Mouse (Mus musculus) right cerebral cortex, postnatal 4 days (tissue): ENCODE measurements around the gene Xndc1.
"Not testable (repeated sequence)": the region's sequence is repeated elsewhere in the genome, so short reads cannot be mapped to it uniquely, and the experiment has no call there.

Experiments used
- DNase-seq: peaks from one replicate; pipeline ENCODE4 v3.0.0-alpha.2; 2022

The Xndc1 gene

DNA sequence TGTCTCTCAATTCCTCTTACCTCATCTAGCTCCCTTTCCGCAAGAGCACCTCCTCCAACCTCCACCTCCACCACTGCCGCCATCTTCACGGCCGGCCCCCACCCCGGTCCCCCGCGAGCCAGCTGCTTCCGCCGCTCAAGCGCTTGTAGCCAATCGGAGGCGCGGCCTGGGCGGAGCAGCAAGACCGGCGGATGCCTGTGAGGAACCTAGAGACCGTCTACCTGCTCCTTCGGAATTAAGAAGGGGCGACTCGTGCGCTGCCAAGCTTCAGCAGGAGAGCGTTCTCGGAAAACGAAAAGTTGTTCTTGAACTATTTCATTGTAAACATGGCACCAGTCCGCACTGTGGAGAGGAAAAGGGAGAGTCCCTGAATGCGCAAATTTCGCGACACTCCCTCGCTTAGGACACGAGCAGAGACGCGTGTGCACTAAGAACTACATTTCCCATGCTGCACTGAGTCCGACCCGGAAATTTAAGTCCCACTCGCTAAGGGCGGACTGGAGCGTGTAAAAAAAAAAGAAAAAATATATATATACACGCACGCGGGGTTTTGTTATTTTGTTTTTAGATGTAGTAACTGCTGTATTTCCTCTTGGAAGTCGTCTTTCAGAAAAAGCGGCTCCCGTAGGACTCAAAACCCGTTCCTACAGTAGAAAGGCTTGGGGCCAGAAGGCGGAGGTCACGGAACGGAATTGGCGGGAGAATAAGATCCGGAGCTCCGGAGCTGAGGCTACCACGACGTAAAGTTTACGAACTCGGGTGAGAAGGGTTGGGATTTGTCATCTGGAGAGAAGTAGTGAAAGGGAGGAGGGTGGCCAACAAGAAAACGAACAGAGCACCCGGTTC, at the start of gene Xndc1, which contains the start of the genes Rnf121 and Xntrpc:
Gene Xndc1, plus strand, starts transcription at position 466 of the 846 bp plus-strand sequence.
Gene Rnf121, minus strand, starts transcription at position 424 of the 846 bp plus-strand sequence.
Gene Xntrpc, plus strand, starts transcription at position 668 of the 846 bp plus-strand sequence.
- peak; percentile 90 for DNase-seq

DNA sequence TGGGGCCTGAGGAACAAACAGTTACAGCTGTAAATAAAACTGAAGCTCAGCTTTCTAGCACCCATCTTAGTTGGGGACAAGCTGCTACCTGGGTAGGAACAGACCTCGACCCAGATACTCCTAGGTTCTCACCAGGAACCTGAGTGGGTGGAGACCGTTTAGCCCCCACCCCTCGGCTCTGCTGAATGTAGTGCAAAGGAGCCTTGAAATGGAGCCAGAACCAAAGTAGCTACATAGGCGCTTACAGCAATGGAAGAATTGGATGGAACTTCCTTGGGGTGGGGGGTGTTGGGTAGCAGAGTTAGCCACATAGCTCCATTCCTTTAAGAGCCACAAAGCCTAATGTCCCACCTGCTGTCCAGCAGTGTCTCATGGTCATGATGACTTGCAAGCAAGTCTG, 48.4 kb upstream of the Xndc1 start:
- no peak for DNase-seq

DNA sequence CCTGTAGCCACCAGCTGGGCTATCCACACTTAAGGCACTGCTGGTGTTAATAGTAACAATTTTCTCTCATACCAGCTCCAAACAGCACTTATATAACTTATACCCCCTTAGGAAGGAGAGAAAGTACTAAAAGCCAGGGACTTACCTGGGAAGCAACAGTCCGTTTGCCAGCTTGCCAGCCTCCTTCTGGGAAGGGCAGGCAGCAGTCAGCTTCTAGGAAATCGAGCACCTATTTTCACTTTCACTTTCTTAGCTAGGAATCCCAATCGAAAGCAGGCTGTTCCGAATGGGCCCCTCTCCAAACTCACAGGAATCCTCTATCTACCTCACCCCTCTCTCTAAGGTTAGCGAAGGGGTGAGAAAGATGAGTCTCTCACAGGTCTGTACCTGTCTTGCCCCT, 47.9 kb upstream of the Xndc1 start:
- DNase-seq: no peak

DNA sequence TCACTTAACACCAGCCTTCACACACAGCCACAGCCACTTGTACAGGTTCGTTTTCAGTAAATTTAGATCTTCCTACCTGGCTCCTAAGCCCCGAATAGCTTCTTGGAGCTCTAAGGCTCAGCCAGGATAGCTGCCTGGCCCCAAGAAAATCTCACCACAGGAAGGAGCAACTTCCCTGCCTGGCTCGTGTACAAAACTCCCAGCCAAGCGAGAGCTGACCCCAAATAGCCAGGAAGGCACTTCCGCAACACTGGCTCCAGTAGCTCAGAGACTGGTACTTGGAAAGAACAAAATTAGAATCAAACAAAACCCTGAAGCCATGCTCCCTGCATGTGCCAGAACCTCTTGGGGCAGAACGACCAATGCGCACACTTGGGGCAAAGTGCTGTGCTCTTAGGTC, 47.3 kb upstream of the Xndc1 start:
- no peak for DNase-seq

DNA sequence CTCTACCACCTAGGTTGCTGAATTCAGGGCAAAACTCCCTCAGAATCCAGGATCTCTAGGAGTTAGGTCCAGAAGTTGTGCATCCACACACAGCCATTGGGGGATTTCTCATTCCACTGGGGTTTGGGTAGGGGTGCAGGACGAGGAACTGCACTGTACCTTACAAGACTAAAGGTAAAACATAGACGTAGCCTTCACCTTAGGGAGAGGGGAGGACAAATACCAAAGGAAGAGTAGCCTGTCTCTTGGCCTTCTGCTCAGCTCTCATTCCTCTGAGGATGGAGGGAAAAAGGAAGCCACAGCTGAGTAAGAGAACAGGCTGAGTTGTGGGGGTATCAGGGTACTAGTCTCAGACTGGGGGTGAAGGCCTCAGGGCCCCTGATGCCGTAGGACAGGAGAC, 46.7 kb upstream of the Xndc1 start, which contains the start of gene Il18bp:
Gene Il18bp, minus strand, starts transcription at position 101 of the 400 bp plus-strand sequence.
- DNase-seq: no peak

DNA sequence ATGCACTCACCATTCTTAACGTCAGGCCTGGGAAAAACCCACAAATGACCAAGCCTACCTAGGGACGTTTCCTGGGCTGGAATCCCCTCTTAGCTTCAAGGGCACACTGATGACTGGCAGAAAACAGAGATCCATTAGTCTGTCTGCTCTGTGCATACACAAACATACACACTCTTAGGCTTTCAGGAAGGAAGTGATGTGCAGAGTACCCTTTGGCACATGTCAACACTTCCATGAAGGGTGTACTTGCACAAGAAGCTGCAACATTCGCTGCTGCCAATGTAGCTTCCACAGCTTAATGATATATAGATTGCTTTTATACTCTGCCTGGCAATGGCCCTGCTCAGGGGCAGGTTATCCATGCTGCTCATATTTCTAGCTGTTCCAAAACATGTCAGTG, 45.9 kb upstream of the Xndc1 start:
- DNase-seq: no peak

DNA sequence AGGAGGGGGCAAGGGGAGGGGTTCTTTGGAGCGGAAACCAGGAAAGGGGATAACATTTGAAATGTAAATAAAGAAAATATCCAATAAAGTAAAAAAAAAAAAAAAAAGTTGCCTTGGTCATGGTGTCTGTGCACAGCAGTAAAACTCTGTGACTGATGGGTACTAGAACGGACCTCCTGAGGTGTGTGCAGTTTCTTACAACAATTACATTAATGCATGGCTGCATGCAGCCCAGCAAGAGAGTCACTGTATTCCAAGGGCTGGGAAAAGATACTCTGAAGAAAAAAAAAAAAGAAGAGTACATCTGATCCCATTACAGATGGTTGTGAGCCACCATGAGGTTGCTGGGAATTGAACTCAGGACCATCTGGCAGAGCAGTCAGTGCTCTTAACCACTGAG, 44.4 kb upstream of the Xndc1 start:
- not testable (repeated sequence) for DNase-seq

DNA sequence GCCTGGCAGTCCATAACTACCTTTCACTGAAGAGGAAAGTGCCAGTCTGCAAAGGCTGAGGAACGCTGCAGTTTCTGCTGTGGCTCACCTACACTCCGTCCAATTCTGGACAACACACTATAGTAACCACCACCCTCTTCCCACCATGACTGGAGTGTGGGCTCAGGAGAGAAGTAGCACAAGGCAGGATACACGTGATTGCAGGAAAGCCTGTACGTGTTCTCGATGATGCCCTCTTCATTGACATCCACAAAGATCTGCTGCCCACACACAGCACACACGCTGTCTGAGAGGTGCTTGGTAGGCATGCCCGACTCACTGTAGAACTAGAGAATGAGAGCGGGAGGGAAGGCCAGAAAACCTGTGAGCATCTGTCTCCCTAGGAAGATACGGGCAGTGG, 41.5 kb upstream of the Xndc1 start:
- no peak for DNase-seq

DNA sequence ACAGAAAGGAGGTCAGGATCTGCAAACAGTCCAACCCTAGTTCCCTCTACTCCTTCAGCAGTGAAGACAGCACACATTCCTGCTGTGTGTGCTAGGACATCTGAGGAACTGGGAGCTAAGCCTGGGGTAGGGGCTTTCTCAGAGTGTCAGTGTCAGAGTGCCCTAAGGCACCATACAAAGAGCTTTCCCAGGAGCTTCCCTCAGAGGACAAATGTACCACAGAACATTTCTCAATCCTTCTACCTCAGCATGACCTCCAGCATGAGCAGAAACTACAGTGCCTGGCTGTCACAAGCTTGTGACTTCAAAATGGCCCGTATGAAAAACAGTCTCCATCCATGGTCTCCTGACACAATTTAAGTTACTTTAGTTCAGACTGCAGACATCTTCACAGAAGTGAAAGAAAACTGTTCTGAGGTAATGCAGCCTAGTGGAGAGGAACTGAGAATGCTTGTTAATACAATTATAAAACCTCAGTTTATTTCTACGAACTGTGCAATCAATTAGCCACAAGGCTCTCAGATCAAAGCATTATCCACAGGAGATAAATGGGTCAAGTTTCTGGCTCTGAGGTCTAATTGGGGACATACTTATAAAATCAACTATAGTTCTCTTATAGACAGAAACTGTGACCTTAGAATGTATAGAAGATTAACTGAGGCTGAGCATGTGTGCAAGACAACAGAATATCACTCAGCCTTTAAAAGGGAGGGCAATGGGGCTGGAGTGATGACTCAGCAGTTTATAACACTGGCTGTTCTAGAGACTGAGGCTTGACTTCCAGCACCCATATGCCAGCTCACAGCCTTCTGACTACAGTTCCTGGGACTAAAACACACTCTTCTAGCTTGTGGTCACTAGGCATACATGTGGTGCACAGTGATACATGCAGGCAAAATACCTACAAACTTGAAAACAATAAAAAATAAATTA, 39.9 kb upstream of the Xndc1 start:
- DNase-seq: no peak

DNA sequence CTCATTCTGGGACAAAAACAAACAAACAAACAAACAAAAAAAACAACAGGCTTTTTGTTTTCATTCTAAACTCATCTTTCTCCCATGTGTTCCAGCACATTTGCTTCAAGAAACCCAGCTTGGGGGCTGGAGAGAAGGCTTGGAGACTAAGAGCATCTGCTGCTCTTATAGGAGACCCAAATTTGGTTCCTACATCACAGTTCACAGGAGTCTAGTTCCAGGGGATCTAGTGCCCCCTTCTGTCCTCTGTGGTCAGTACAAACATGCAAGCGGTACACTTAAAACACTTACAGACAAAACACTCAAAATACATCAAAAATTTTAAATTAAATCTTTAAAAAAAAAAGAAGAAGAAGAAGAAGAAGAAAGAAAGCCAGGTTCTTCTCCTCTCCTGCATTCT, 30.4 kb upstream of the Xndc1 start:
- no peak for DNase-seq

DNA sequence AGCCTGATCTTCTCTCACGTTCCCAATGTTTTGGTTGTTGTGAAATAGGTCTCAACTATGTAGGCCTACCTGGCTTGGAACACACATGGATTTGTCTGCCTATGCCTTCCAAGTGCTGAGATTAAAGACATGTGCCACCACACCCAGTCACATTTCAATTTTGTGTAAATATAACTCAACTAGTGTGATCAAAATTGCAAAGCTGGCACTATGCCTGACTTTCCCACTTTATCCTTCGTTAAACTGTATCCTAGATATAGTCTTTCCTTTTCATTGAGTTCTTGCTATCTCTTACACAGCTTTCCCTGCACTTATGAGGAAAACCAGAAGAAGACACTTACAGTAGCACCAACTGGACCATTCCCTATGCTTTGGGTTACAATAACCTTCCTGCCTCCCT, 29.8 kb upstream of the Xndc1 start:
- DNase-seq: no peak

DNA sequence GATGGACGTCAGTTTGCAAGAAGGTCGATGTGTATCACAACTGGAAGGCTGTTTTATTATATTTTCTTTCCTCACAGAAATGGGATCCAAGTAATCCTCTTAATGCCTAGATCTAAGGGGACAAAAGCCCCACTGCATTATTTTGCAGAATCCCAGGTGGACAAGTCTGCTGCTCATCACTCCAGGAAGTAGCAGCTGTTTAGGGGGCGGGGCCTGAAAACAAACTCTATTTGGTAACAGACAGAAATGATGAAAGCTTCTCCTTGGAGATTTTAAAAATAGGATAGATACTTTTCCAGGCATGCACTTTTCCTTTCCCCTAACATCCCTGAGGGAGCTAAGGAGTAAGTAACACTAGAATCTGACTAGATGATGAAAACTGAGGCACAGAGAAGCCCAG, 28.0 kb upstream of the Xndc1 start:
- DNase-seq: no peak

DNA sequence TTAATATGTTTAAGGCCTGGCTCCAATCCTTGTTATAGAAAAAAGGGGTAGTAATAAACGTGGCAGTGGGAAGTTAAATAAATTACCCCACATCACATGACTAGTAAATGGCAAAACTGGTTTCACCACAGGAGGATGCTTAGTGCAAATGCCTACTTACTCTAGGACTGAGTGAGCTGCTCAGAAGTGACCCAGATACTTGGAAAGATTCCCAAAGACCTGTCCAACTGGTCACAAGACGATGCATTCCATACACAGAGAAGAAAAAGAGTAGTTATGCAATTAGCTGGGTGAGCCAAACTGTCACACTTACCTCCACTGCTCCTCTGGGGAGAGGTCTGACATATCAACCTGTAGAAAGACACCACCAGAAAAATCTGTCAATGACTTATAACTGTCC, 23.0 kb upstream of the Xndc1 start:
- DNase-seq: no peak

DNA sequence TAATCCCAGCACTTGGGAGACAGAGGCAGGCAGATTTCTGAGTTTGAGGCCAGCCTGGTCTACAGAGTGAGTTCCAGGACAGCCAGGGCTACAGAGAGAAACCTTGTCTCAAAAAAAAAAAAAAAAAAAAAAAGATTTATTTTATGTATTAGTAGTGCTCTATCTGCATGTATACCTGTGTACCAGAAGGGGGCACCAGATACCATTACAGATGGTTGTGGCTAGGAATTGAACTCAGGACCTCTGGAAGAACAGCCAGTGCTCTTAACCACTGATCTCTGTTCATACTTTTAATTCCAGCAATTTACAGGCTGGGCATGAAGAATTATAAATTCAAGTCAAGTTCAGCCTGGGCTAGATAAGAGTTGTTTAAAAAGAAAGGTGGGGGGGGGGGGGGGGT, 16.8 kb upstream of the Xndc1 start:
- not testable (repeated sequence) for DNase-seq

DNA sequence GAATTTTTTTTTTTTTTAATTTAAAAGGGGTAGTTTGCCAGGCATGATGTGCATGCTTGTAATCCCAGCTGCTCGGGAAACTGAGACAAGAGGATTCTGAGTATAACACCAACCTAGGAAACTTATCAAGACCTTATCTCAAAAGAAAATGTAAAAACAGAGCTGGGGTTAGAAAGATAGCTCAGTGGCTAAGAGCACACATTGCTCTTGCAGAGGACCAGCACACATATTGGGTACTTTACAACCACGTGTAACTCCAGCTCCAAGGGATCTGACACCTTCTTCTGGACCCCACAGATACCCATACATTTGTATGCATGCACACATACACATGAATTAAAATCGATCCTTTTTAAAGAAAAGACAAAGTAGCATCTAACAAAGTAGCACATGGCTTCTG, 4.0 kb upstream of the Xndc1 start:
- DNase-seq: no peak

DNA sequence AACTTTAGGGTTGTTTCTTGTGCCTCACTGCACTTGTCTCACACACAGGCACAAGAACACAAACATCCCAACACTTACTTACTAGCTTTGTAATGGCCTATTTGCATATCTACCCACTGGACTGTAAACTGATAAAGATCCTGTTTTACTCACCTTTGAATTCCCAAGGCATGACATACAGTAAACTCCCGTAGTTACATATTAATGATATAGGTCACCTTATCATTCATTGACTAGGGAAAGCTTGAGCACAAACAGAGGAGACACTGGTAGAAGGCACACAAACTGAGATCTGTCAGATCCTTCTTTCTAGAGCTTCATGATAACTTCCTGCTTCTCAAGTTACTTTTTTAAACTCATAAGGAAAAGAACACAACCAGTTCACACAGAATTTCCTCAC, 3.1 kb upstream of the Xndc1 start:
- no peak for DNase-seq

DNA sequence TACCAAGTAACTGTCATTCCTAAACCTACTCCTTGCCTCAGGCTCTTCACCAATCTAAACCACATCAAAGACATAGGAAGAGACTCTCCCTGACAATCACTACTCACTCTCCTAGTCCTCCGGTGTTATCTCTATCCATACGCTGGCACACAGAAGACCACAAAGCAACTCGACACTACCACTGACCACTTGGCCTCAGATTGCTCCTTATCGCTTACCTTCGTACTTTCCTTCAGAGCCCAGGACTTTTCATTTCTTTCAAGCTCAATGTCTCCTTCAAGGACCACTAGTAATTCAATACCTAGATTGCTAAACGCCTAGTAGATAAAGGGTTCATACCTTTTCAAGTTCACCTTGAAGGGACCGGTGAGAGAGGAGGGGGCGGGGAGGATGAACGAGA, 1.4 kb upstream of the Xndc1 start:
- DNase-seq: no peak

DNA sequence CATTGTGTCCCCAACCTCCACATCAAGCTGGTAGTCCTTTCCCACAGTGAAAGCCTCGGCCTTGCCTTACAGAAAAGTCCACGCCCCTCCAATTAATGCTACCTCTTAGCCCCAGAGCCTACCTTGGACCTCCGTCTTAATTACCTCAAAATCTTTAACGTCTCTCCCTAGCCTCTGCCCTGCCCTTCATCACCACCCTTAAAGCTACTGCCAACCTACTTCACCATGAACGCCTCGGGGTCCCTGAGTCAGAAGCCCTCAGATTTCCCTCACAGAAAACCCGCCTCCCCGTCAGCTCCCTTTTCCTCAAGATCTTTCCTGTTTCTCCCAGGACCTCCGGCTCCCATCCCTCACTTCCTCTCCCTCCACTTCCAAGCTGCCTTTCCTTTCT, 661 bp upstream of the Xndc1 start:
- peak; percentile 14 for DNase-seq

DNA sequence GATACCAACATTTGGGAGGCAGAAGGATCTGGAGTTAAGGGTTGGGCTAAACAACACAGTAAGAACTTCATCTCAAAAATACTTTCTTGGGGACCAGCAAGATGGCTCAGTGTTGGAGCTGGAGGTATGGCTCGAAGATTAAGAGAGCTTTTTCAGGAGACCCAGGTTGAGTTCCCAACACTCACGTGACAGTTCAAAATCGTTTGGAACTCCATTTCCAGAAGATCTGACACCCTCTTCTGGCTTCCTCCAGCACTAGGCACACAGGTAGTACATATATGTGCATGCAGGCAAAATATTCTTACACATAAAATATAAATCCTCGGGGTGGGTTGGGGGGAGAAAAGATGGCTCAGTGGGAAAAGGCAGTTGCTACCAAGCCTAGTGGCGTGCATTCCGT, 1.1 kb downstream of the Xndc1 start:
- no peak for DNase-seq

DNA sequence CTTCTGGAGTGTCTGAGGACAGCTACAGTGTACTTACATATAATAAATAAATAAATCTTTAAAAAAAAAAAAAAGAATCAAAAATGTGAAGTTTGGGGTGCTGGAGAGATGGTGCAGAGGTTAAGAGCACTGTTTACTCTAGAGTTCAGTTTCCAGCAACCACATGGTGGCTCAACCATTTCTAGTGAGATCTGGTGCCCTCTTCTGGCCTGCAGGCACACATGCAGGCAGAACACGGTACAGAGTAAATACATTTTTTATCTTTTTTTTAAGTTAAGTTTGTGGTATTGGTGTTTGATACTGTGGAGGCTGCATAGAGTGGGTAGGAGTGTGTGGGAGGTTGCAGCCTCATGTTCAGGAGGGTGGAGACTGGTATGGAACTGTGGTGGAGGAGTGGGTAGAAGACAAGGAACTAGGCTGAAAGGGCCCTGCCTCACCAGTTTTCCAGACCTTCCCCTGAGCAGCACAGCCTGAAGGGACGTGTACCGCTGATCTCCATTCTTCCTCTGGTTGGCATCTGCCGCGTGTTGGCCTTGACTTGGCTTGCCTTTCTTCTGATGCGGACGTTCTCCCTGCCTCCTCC, 11.5 kb downstream of the Xndc1 start:
- no peak for DNase-seq

DNA sequence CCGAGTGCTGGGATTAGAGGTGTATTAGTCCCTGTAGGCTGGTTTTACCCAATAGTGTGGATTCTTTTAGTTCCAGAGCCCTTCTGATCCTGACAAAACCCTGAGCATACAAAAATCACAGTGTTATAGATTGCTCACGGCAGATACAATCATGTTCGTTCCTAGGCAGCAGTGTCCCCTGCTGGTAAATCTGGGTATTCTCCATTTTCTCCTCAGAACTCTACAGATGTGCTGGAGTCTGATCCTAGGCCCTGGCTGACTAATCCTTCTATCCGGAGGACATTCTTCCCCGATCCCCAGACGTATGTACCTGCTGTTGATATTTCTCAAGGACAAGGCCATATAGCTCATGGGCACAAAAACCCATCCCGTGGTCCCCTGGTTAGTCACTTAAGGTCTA, 13.2 kb downstream of the Xndc1 start:
- peak; percentile 25 for DNase-seq

DNA sequence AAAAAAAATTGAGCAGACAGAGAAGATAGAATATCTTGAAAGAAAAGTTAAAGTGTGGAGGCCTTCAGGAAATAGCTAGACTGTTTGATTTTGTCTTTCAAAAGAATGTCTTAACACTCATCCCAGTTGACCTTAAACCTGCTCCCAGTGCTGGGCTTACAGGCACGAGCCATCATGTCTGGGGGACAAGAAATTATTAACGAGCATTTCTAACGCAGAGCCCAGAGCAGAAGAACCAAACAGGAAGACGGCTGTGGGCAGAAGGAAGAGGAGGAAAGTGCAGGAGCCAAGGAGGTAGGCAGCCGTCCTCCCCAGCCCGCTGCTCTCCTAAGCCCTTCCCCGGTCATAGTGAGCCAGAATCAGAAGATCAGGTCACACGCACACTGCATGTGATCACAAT, 15.0 kb downstream of the Xndc1 start:
- DNase-seq: no peak

DNA sequence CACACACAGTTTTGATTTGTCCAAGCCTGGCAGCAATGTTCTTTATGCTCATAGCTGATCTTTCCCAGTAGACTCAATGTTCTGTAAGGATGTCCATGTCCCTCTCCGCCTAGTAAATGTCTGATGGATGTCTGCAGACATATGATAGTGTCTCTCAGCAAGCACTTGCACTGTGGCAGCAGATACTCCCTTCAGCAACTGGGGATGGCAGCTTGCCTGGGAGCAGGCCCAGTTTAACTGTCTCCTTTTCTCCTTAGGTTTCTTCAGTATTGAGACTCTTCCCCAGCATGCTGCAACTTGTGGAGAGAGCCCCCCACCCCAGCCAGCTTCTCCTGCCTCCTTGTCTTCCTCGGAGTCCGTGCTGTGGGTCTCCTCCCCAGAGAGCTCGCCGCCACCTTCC, 16.5 kb downstream of the Xndc1 start:
- no peak for DNase-seq
